Mouse (Mus musculus): ENCODE measurements around the gene Sbk2.

Gene Sbk2

GRCm38 (mm10) chr7:4953815-4954445, 10.3 kb downstream of the Sbk2 start:
- in situ Hi-C loops (cut with MboI; ENCODE audit: low sequenced_read_pairs) = no loop called here

DNA sequence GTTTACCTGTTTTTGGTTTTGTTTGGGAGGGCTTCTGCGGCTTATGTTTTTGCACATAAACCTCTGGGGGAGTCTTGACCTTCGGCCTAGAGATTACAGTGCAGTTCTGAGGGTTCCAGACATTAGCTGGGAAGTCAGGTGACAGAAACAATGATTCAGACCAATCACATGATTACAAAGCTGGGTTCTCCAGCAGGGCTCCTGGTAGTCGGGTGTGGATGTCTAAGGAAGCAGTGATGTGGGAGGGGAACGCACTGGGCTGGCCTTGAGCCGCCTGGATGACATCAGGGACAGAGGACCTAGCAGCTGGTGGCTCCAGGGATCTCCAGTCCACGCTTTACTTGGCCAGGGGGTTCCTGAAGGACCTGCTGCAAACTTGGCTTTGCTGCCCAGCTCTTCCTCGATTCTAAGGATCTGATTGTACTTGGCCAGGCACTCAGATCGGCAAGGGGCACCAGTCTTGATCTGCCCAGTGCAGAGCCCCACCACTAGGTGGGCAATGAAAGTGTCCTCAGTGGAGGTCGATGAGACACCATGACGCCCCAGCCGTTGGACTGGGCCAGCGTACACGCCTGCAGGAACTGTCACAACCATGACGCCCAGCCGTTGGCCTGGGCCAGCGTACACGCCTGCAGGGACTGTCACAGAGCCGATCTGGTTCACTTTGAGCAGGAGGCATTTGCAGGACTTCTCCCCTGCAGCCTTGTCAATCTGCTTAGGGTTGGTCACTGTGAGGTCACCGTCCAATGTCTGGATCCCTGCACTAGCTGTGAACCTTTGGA, 13.5 kb downstream of the Sbk2 start:
- in situ Hi-C loops (cut with MboI; ENCODE audit: low sequenced_read_pairs) = no loop called here

GRCm38 (mm10) chr7:4948386-4948785, 15.8 kb downstream of the Sbk2 start:
- in situ Hi-C loops (cut with MboI; ENCODE audit: low sequenced_read_pairs) = no loop called here

DNA sequence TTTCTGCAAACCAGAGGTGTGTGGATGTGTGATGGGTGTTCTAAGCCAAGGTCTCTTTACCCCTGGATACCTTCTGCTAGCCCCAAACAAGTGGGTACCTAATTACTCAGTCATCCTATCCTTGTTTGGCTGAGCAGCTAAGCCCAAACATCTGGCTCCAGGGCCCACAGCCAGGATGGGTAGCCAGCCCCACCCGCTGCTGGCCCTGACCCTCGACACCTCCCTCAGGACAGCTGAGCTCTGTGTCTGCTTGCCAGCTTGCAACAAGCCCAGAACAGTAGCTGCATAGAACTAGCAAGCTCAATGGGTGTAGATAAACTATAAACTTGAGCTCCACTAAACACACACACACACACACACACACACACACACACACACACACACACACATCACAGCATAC, 16.4 kb downstream of the Sbk2 start:
- in situ Hi-C loops (cut with MboI; ENCODE audit: low sequenced_read_pairs) = no loop called here

GRCm38 (mm10) chr7:4943223-4943815, 20.9 kb downstream of the Sbk2 start:
- in situ Hi-C loops (cut with MboI; ENCODE audit: low sequenced_read_pairs) = loop anchor here (5.0 kb wide), 1 partner anchor 104 kb away; no protein-coding TSS in a partner anchor

DNA sequence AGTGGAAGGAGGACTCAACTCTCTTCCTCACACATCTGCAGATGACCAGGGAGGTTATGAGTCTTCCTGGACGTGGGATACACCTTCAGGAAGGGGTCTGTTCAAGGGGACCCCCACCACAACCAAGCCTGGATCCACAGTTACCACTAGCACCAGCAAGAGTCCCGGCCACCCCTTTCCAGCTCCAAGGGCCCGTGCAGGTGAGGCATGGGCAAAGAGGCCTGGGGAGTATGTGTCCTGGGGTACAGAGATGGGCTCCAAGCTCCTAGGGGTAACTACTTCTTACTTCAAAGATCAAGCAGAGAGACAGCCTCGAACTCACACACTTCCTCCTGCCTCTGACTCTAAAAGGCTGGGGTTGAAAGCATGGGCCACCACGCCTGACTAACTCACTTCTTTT, 21.5 kb downstream of the Sbk2 start:
- in situ Hi-C loops (cut with MboI; ENCODE audit: low sequenced_read_pairs) = loop anchor here (5.0 kb wide), 1 partner anchor 105 kb away; no protein-coding TSS in a partner anchor

GRCm38 (mm10) chr7:4940068-4940479, 24.1 kb downstream of the Sbk2 start:
- in situ Hi-C loops (cut with MboI; ENCODE audit: low sequenced_read_pairs) = loop anchor here (5.0 kb wide), 1 partner anchor 107 kb away; no protein-coding TSS in a partner anchor

DNA sequence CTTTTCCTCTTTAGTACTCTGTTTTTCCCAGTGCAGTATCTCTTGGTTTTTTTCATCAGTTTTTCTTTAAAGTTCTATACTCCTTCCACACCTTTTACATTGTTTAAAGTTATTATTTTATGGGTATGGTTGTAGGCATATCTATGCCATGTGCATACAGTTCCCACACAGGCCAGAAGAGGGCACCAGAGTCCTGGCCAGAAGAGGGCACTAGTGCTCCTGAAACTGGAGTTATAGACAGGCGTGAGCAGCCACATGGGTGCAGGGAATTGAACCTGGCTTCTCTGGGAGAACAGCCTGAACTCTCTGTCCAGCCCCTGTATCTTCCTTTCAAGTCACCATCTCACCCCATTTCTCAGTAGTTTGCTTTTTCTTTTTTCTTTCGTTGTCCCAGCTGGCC, 25.8 kb downstream of the Sbk2 start:
- in situ Hi-C loops (cut with MboI; ENCODE audit: low sequenced_read_pairs) = no loop called here

- in situ Hi-C loops (cut with MboI; ENCODE audit: low sequenced_read_pairs) = no loop called here
These were observed 26.8 kb downstream of the Sbk2 start for GRCm38 (mm10) chr7:4937392-4937791.

GRCm38 (mm10) chr7:4936832-4937231, 27.4 kb downstream of the Sbk2 start:
- in situ Hi-C loops (cut with MboI; ENCODE audit: low sequenced_read_pairs) = no loop called here

DNA sequence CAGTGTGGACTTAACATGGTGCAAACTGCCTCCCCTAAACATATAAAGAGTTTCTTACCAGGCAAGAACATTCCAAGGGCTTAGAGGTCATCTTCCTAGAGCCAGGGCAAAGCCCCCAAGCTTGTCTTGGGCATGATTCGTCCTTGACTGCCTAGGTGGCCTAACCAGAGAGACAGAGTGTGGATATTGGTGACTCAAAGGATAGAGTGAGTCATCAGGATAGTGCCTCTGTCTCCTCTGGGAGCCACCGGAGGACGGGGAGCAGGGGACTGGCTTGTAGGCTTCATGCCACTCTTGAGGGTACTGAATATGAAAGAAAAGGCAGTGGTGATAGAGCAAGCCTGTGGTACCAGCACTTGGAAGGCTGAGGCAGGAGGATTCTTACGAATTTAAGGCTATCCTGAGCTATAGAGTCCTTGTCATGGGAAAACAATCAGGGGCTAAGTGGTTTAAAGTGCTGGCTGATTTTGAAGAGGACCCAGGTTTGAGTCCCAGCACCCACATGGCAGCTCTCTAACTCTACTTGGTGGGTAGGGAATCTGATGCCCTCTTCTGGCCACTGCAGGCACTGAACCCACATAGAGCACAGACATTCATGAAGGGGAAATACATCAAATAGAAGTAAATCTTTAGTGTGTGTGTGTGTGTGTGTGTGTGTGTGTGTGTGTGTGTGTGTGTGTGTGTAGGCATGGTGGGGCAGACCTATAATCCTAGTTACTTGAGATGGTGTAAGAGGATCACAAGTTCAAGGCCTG, 29.9 kb downstream of the Sbk2 start:
- in situ Hi-C loops (cut with MboI; ENCODE audit: low sequenced_read_pairs) = no loop called here

GRCm38 (mm10) chr7:4933103-4933502, 31.1 kb downstream of the Sbk2 start:
- in situ Hi-C loops (cut with MboI; ENCODE audit: low sequenced_read_pairs) = no loop called here

GRCm38 (mm10) chr7:4928323-4928722, 35.9 kb downstream of the Sbk2 start:
- in situ Hi-C loops (cut with MboI; ENCODE audit: low sequenced_read_pairs) = no loop called here

- in situ Hi-C loops (cut with MboI; ENCODE audit: low sequenced_read_pairs) = no loop called here
These were observed 36.5 kb downstream of the Sbk2 start for GRCm38 (mm10) chr7:4927711-4928110.

GRCm38 (mm10) chr7:4926849-4927248, 37.4 kb downstream of the Sbk2 start:
- in situ Hi-C loops (cut with MboI; ENCODE audit: low sequenced_read_pairs) = no loop called here

- in situ Hi-C loops (cut with MboI; ENCODE audit: low sequenced_read_pairs) = no loop called here
These were observed 38.5 kb downstream of the Sbk2 start, which contains the start of gene Ssc5d for GRCm38 (mm10) chr7:4925441-4926381. Gene Ssc5d (plus strand): TSS chr7:4925785.

- in situ Hi-C loops (cut with MboI; ENCODE audit: low sequenced_read_pairs) = no loop called here
These were observed 39.3 kb downstream of the Sbk2 start for GRCm38 (mm10) chr7:4924891-4925301.

- in situ Hi-C loops (cut with MboI; ENCODE audit: low sequenced_read_pairs) = no loop called here
These were observed 39.7 kb downstream of the Sbk2 start for GRCm38 (mm10) chr7:4924483-4924882.

DNA sequence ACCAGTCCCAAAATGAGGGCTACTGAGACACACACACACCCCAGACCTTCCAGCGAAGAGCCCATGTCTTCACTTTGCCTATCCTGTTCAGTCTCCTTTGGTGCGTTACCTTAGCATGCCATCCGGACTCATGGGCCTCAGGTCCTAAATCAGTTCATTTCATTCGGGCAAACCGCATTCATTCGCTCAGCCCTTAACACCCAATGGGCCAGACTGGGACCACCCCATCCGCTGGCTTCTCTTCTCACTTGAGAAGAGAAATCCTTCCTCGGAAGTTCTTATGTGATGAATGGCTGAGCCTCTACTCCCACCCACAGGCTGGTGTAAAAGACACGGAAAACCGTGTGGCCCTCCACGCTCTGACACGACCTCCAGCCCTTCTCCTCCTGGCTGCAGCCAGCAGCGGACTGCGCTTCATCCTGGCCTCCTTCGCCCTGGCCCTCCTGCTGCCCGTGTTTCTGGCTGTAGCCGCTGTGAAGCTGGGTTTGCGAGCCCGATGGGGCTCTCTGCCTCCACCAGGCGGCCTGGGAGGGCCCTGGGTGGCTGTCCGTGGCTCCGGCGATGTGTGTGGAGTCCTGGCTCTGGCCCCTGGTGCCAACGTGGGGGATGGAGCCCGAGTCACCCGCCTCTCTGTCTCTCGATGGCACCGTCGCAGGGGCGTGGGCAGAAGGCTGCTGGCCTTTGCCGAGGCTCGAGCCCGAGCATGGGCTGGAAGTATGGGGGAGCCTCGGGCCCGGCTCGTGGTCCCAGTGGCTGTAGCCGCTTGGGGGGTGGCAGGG, 40.4 kb downstream of the Sbk2 start:
- in situ Hi-C loops (cut with MboI; ENCODE audit: low sequenced_read_pairs) = no loop called here

All from CH12F3 (cell line).